Mouse (Mus musculus) heart, postnatal 0 days (tissue): ENCODE results near the gene Ntm. TPM values are rescaled to one million over a fixed set of nuclear protein-coding genes. Genes with fewer than 3 reads are reported as not detected.

Source experiments
- ATAC-seq: fragments of 200-750 bp; cut with Nextera tagmentation; 2 replicates; pipeline ENCODE4 v1.8.0; 2017; ENCODE audit warnings: low read depth, moderate number of reproducible peaks, moderate library complexity; ENCODE audit not compliant: insufficient read depth
- DNase-seq: peaks from one replicate; pipeline ENCODE4 v3.0.0-alpha.2; 2016; ENCODE audit warnings: low spot score
- H3K27ac ChIP-seq: fragments of 300-500 bp; sonication (generic); 2 replicates; pipeline ENCODE4 v1.5.1; 2014; ENCODE audit warnings: low read depth, mild to moderate bottlenecking
- H3K27me3 ChIP-seq: fragments of 300-500 bp; sonication (generic); 2 replicates; pipeline ENCODE4 v1.6.1; 2014; ENCODE audit warnings: low read length, mixed read lengths; ENCODE audit not compliant: control insufficient read depth, insufficient read depth
- H3K36me3 ChIP-seq: fragments of 300-500 bp; sonication (generic); replicated peaks from 2 replicates; pipeline ENCODE4 v1.6.1; 2014; ENCODE audit warnings: low read length, mixed read lengths; ENCODE audit not compliant: control insufficient read depth, insufficient read depth
- H3K4me1 ChIP-seq: fragments of 300-500 bp; sonication (generic); 2 replicates; pipeline ENCODE4 v1.6.1; 2014; ENCODE audit warnings: antibody characterized with exemption; ENCODE audit not compliant: control insufficient read depth, insufficient read depth
- H3K4me2 ChIP-seq: fragments of 300-500 bp; sonication (generic); 2 replicates; pipeline ENCODE4 v1.6.1; 2014; ENCODE audit warnings: low read depth, mild to moderate bottlenecking, low read length, moderate library complexity
- H3K4me3 ChIP-seq: fragments of 300-500 bp; sonication (generic); 2 replicates; pipeline ENCODE4 v1.5.1; 2014; ENCODE audit warnings: low read depth, low read length
- H3K9ac ChIP-seq: fragments of 300-500 bp; sonication (generic); replicated peaks from 2 replicates; pipeline ENCODE4 v1.6.1; 2014; ENCODE audit warnings: low read depth, low read length, mixed read lengths
- H3K9me3 ChIP-seq: fragments of 300-500 bp; sonication (generic); replicated peaks from 2 replicates; pipeline ENCODE4 v1.6.1; 2016; ENCODE audit warnings: low read length; ENCODE audit not compliant: control insufficient read depth
- CTCF ChIP-seq: IDR thresholded peaks from 2 replicates; pipeline ENCODE4 v1.5.1; 2016; ENCODE audit warnings: antibody characterized with exemption, control low read depth, low read depth
- EP300 ChIP-seq: IDR thresholded peaks from 2 replicates; pipeline ENCODE4 v1.6.1; 2016; ENCODE audit warnings: antibody characterized with exemption, low read depth
- WGBS: fragments of 180-500 bp; shearing (Covaris S2); extraction: QIAGEN DNeasy Blood & Tissue Kit; methylation state at CpG from one replicate; pipeline ENCODE4 v1.1.7; 2014; 5-methylcytosine and 5-hydroxymethylcytosine counted together
- polyA plus RNA-seq: library from polyadenylated mRNA; unstranded; fragments of >200 nt; fragmentation: Nextera tagmentation; extraction: Ambion mirVana; gene quantifications from 2 replicates; pipeline ENCODE4 v1.2.1, GENCODE M21; 2015
- total RNA-seq: library from RNA; depleted of rRNA; stranded (reverse); fragments of >200 nt; gene quantifications from 2 replicates; pipeline ENCODE4 v1.2.3, GENCODE M21; 2014; ENCODE audit warnings: low replicate concordance

Gene Ntm
- total and polyA plus RNA-seq, 2 experiments from 2014 or later: 7.1 to 8.8 TPM

- ATAC-seq (no peak), DNase-seq (no peak)
- H3K9me3 ChIP-seq: no peaks in the 10 kb centered on the region
- H3K4me3 ChIP-seq: no peak overlapping the region
- no peaks in the 10 kb centered on the region for H3K27me3 ChIP-seq
- H3K36me3 ChIP-seq: no peaks in the 10 kb centered on the region
- no peaks in the 10 kb centered on the region for H3K4me1 ChIP-seq
- TF ChIP-seq CTCF (no peak), EP300 (no peak)
- no peak overlapping the region for H3K4me2 ChIP-seq
- H3K9ac ChIP-seq: no peak overlapping the region
- WGBS: 70% methylated on average over 2 of the region's 2 CpGs
- H3K27ac ChIP-seq: no peak overlapping the region
These were observed 781.3 kb downstream of the Ntm start for GRCm38 (mm10) chr9:29181661-29182060.

- TF ChIP-seq EP300: no peak
- no peak for TF ChIP-seq CTCF
- Histone ChIP-seq H3K36me3 (no peaks in the 10 kb centered on the region), H3K27me3 (no peaks in the 10 kb centered on the region), H3K9me3 (no peaks in the 10 kb centered on the region), H3K4me1 (no peaks in the 10 kb centered on the region), H3K27ac (no peak overlapping the region), H3K9ac (no peak overlapping the region), H3K4me3 (no peak overlapping the region), H3K4me2 (no peak overlapping the region)
- no peak for DNase-seq
- ATAC-seq: no peak
- 58% methylated on average over 2 of the region's 2 CpGs for WGBS
These were observed 797.2 kb downstream of the Ntm start for GRCm38 (mm10) chr9:29165731-29166130.

- TF ChIP-seq EP300 (no peak), CTCF (no peak)
- no peaks in the 10 kb centered on the region for H3K9me3 ChIP-seq
- WGBS: 39% methylated on average over 7 of the region's 7 CpGs
- H3K9ac ChIP-seq: no peak overlapping the region
- H3K27ac ChIP-seq: no peak overlapping the region
- no peaks in the 10 kb centered on the region for H3K4me1 ChIP-seq
- H3K4me3 ChIP-seq: no peak overlapping the region
- no peak for DNase-seq
- ATAC-seq: no peak
- no peak overlapping the region for H3K4me2 ChIP-seq
- H3K27me3 ChIP-seq: no peaks in the 10 kb centered on the region
- H3K36me3 ChIP-seq: no peaks in the 10 kb centered on the region
These were observed 801.8 kb downstream of the Ntm start for GRCm38 (mm10) chr9:29161059-29161642.

- 12% methylated on average over 4 of the region's 4 CpGs for WGBS
These were observed 817.0 kb downstream of the Ntm start for GRCm38 (mm10) chr9:29145901-29146300.

GRCm38 (mm10) chr9:29136039-29136438 lies 826.9 kb downstream of the Ntm start:
- DNase-seq: no peak
- Histone ChIP-seq H3K9ac (no peak overlapping the region), H3K36me3 (no peaks in the 10 kb centered on the region), H3K9me3 (no peaks in the 10 kb centered on the region), H3K4me2 (no peak overlapping the region), H3K27me3 (no peaks in the 10 kb centered on the region), H3K27ac (no peak overlapping the region), H3K4me1 (no peaks in the 10 kb centered on the region), H3K4me3 (no peak overlapping the region)
- no peak for ATAC-seq
- TF ChIP-seq EP300 (no peak), CTCF (no peak)
- WGBS: 80% methylated on average over 4 of the region's 4 CpGs

More at GRCm38 (mm10) chr9:29145901-29146300, 817.0 kb downstream of the Ntm start:
- Histone ChIP-seq H3K4me3 (no peak overlapping the region), H3K27ac (no peak overlapping the region), H3K9ac (no peak overlapping the region), H3K4me1 (no peaks in the 10 kb centered on the region), H3K27me3 (no peaks in the 10 kb centered on the region), H3K9me3 (no peaks in the 10 kb centered on the region), H3K36me3 (no peaks in the 10 kb centered on the region), H3K4me2 (no peak overlapping the region)
- no peak for TF ChIP-seq CTCF
- no peak for TF ChIP-seq EP300
- DNase-seq: peak; percentile 68
- no peak for ATAC-seq

GRCm38 (mm10) chr9:29130717-29131292 lies 832.1 kb downstream of the Ntm start:
- 71% methylated on average over 5 of the region's 5 CpGs for WGBS
- TF ChIP-seq EP300 (no peak), CTCF (no peak)

More at GRCm38 (mm10) chr9:29130717-29131292, 832.1 kb downstream of the Ntm start:
- DNase-seq (no peak), ATAC-seq (no peak)
- Histone ChIP-seq H3K36me3 (no peaks in the 10 kb centered on the region), H3K27me3 (no peaks in the 10 kb centered on the region), H3K4me3 (no peak overlapping the region), H3K9me3 (no peaks in the 10 kb centered on the region), H3K4me1 (no peaks in the 10 kb centered on the region), H3K9ac (no peak overlapping the region), H3K4me2 (no peak overlapping the region), H3K27ac (no peak overlapping the region)
